Mouse (Mus musculus): ENCODE results near the gene Ccdc85c. TPM values are rescaled to one million over a fixed set of nuclear protein-coding genes. Genes with fewer than 3 reads are reported as not detected.

Ccdc85c gene
- total and polyA plus RNA-seq, 3 experiments: 27.1 to 43.9 (median 39.2) TPM

GRCm38 (mm10) chr12:108305172-108305571 lies 29.9 kb upstream of the Ccdc85c start:
- intact Hi-C loops (cut with DNase I): no loop called here
- TF ChIP-seq CTCF (IDR thresholded peaks at IDR 0.05) (no peak), EP300 (IDR thresholded peaks at IDR 0.05; ENCODE audit: insufficient read depth, low read depth, low read length) (no peak), POLR2A (IDR thresholded peaks at IDR 0.05; ENCODE audit: insufficient read depth, low read depth, low read length) (no peak)
- WGBS: 79% methylated on average over 8 of the region's 8 CpGs
- H3K36me3 ChIP-seq (ENCODE audit: control insufficient read depth, insufficient read depth, low read length): no peaks in the 10 kb centered on the region
- no peak overlapping the region for H3K9ac ChIP-seq (ENCODE audit: low read depth, low read length)
- no peak overlapping the region for H3K4me3 ChIP-seq
- no peak overlapping the region for H3K27ac ChIP-seq
- no peaks in the 10 kb centered on the region for H3K79me2 ChIP-seq (replicated peaks; ENCODE audit: control insufficient read depth, insufficient read depth, low read length)
- H3K27me3 ChIP-seq (ENCODE audit: control insufficient read depth, insufficient read depth, low read length): no peaks in the 10 kb centered on the region
- peaks cover 12% of the 10 kb centered on the region for H3K4me1 ChIP-seq (ENCODE audit: control insufficient read depth, insufficient read depth, low read length)
- DNase-seq: no peak

GRCm38 (mm10) chr12:108303778-108304365 lies 28.6 kb upstream of the Ccdc85c start:
- Histone ChIP-seq H3K9ac (ENCODE audit: low read depth, low read length) (no peak overlapping the region), H3K27me3 (ENCODE audit: control insufficient read depth, insufficient read depth, low read length) (no peaks in the 10 kb centered on the region), H3K36me3 (ENCODE audit: control insufficient read depth, insufficient read depth, low read length) (no peaks in the 10 kb centered on the region), H3K4me1 (ENCODE audit: control insufficient read depth, insufficient read depth, low read length) (peaks cover 5% of the 10 kb centered on the region; the same call in 1 of the 2 replicates), H3K79me2 (replicated peaks; ENCODE audit: control insufficient read depth, insufficient read depth, low read length) (no peaks in the 10 kb centered on the region), H3K4me3 (no peak overlapping the region), H3K27ac (no peak overlapping the region; the same call in 1 of the 2 replicates)
- peak in 1 of 2 experiments; percentile 31 for DNase-seq
- 32% methylated on average over 6 of the region's 6 CpGs for WGBS
- intact Hi-C loops (cut with DNase I): no loop called here
- TF ChIP-seq POLR2A (IDR thresholded peaks at IDR 0.05; ENCODE audit: insufficient read depth, low read depth, low read length) (no peak), CTCF (IDR thresholded peaks at IDR 0.05) (no peak), EP300 (IDR thresholded peaks at IDR 0.05; ENCODE audit: insufficient read depth, low read depth, low read length) (no peak)

GRCm38 (mm10) chr12:108301006-108301405 lies 25.8 kb upstream of the Ccdc85c start:
- Histone ChIP-seq H3K27ac (no peak overlapping the region), H3K4me1 (ENCODE audit: control insufficient read depth, insufficient read depth, low read length) (peaks cover 3% of the 10 kb centered on the region; the same call in 1 of the 2 replicates), H3K9ac (ENCODE audit: low read depth, low read length) (no peak overlapping the region), H3K79me2 (replicated peaks; ENCODE audit: control insufficient read depth, insufficient read depth, low read length) (no peaks in the 10 kb centered on the region), H3K27me3 (ENCODE audit: control insufficient read depth, insufficient read depth, low read length) (no peaks in the 10 kb centered on the region), H3K36me3 (ENCODE audit: control insufficient read depth, insufficient read depth, low read length) (no peaks in the 10 kb centered on the region), H3K4me3 (no peak overlapping the region)
- no peak for DNase-seq
- intact Hi-C loops (cut with DNase I): no loop called here
- TF ChIP-seq EP300 (IDR thresholded peaks at IDR 0.05; ENCODE audit: insufficient read depth, low read depth, low read length) (no peak), POLR2A (IDR thresholded peaks at IDR 0.05; ENCODE audit: insufficient read depth, low read depth, low read length) (no peak), CTCF (IDR thresholded peaks at IDR 0.05) (no peak)
- WGBS: 50% methylated on average over 6 of the region's 6 CpGs

- TF ChIP-seq EP300 (IDR thresholded peaks at IDR 0.05; ENCODE audit: insufficient read depth, low read depth, low read length): no peak
- no peak for TF ChIP-seq POLR2A (IDR thresholded peaks at IDR 0.05; ENCODE audit: insufficient read depth, low read depth, low read length)
- TF ChIP-seq CTCF (IDR thresholded peaks at IDR 0.05): peak; percentile 63
- intact Hi-C loops (cut with DNase I): no loop called here
- no peaks in the 10 kb centered on the region for H3K79me2 ChIP-seq (replicated peaks; ENCODE audit: control insufficient read depth, insufficient read depth, low read length)
- no peak for DNase-seq
- H3K27ac ChIP-seq: no peak overlapping the region
- WGBS: 68% methylated on average over 6 of the region's 6 CpGs
- H3K9ac ChIP-seq (ENCODE audit: low read depth, low read length): no peak overlapping the region
- no peak overlapping the region for H3K4me3 ChIP-seq
- peaks cover 2% of the 10 kb centered on the region; the same call in 1 of the 2 replicates for H3K4me1 ChIP-seq (ENCODE audit: control insufficient read depth, insufficient read depth, low read length)
- no peaks in the 10 kb centered on the region for H3K27me3 ChIP-seq (ENCODE audit: control insufficient read depth, insufficient read depth, low read length)
- H3K36me3 ChIP-seq (ENCODE audit: control insufficient read depth, insufficient read depth, low read length): no peaks in the 10 kb centered on the region
Measured at GRCm38 (mm10) chr12:108297033-108297432, 21.8 kb upstream of the Ccdc85c start.

GRCm38 (mm10) chr12:108294620-108295019 lies 19.4 kb upstream of the Ccdc85c start:
- Histone ChIP-seq H3K4me3 (no peak overlapping the region), H3K79me2 (replicated peaks; ENCODE audit: control insufficient read depth, insufficient read depth, low read length) (no peaks in the 10 kb centered on the region), H3K27ac (no peak overlapping the region), H3K4me1 (ENCODE audit: control insufficient read depth, insufficient read depth, low read length) (peaks cover 2% of the 10 kb centered on the region; the same call in 1 of the 2 replicates), H3K27me3 (ENCODE audit: control insufficient read depth, insufficient read depth, low read length) (no peaks in the 10 kb centered on the region), H3K36me3 (ENCODE audit: control insufficient read depth, insufficient read depth, low read length) (no peaks in the 10 kb centered on the region), H3K9ac (ENCODE audit: low read depth, low read length) (no peak overlapping the region)
- intact Hi-C loops (cut with DNase I): no loop called here
- WGBS: 71% methylated on average over 3 of the region's 3 CpGs
- DNase-seq: no peak
- TF ChIP-seq POLR2A (IDR thresholded peaks at IDR 0.05; ENCODE audit: insufficient read depth, low read depth, low read length) (no peak), EP300 (IDR thresholded peaks at IDR 0.05; ENCODE audit: insufficient read depth, low read depth, low read length) (no peak), CTCF (IDR thresholded peaks at IDR 0.05) (no peak)

DNA sequence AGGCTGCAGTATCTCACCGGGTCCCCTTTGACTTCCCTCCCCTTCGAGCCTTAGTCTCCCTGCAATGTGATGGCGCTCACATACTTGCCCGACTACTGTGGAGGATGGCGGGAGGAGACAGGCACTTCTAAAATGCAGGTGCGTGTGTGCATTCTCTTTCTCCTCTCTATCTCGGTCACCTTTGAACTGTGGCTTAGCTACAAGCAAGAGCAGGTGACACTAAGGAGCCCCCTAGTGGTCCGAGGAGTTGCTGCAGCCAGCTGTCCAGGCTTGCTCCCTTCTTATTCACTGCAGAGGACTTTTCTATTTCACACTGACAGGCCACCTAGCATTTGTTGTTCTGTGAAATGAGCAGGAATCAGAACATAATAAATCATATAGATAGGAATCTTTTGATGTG lies 17.7 kb upstream of the Ccdc85c start:
- no peaks in the 10 kb centered on the region for H3K27me3 ChIP-seq (ENCODE audit: control insufficient read depth, insufficient read depth, low read length)
- 7% methylated on average over 8 of the region's 8 CpGs for WGBS
- peak; percentile 62 to 81 for DNase-seq
- intact Hi-C loops (cut with DNase I): loop anchor here (1.0 kb wide), 2 partner anchors 76 to 84 kb away; no protein-coding TSS in a partner anchor
- no peak overlapping the region for H3K9ac ChIP-seq (ENCODE audit: low read depth, low read length)
- H3K36me3 ChIP-seq (ENCODE audit: control insufficient read depth, insufficient read depth, low read length): no peaks in the 10 kb centered on the region
- H3K79me2 ChIP-seq (replicated peaks; ENCODE audit: control insufficient read depth, insufficient read depth, low read length): no peaks in the 10 kb centered on the region
- H3K4me3 ChIP-seq: no peak overlapping the region
- H3K4me1 ChIP-seq (ENCODE audit: control insufficient read depth, insufficient read depth, low read length): peaks cover 2% of the 10 kb centered on the region; the same call in 1 of the 2 replicates
- TF ChIP-seq POLR2A (IDR thresholded peaks at IDR 0.05; ENCODE audit: insufficient read depth, low read depth, low read length) (no peak), EP300 (IDR thresholded peaks at IDR 0.05; ENCODE audit: insufficient read depth, low read depth, low read length) (peak; percentile 90)
- no peak overlapping the region for H3K27ac ChIP-seq

Measured in heart, adult 2 months (tissue).